Mouse (Mus musculus): ENCODE data around the gene Glyr1. TPM values are rescaled to one million over a fixed set of nuclear protein-coding genes. Genes with fewer than 3 reads are reported as not detected.

Glyr1 gene
- total RNA-seq, 2 experiments from 2014 or later, result 50.9 to 51.0 TPM

DNA sequence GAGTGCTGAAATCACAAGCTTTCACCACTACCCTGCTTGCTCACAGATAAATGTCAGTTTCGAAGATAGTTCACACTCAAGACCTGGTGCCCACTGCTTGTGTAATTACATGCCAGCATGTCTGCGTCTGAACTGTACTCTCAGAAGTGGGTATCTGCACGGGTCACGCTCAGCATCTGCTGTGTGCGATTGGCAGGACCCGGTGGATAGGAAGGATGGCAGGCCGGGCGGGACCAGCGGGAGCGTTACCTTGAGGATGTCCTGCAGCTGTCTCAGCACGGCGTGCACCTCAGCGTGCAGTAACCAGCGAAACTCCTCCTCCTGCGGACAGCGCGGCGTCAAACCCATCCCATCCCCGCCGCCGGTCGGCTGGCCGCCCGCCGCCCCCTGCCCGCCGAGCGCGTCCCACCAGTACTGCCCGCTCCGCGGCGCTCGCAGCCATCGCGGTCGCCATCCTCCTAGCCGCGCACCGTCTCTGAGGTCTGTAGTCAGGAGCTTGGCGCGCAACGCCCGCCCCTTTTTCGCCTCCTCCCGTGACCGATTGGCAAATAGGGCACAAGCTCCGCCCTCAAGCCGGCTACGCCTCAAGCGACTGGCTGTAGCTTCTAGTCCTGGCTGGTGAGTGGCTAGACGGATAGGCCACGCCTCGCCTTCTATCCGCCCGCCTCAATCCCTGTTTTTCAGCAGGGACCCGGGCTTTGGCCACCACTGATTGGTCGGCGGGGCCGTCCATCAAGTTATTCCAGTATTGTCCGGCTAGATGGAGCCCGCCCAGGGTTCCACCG is 36.4 kb downstream of the Glyr1 start, which contains the start of gene Rogdi:
Gene Rogdi, minus strand, starts transcription at position 500 of the 785 bp plus-strand sequence.
- intact Hi-C loops (cut with DNase I), result loop anchor here (2.0 kb wide), 2 partner anchors 38 to 48 kb away; partner anchors contain the start of genes Anks3 and Ubn1
- DNase-seq, result peak; percentile 96 to 97

- DNase-seq, result no peak
- intact Hi-C loops (cut with DNase I), result loop anchor here (2.0 kb wide), 2 partner anchors 38 to 48 kb away; partner anchors contain the start of genes Anks3 and Ubn1
Measured at GRCm38 (mm10) chr16:5012036-5013005, 37.3 kb downstream of the Glyr1 start.

DNA sequence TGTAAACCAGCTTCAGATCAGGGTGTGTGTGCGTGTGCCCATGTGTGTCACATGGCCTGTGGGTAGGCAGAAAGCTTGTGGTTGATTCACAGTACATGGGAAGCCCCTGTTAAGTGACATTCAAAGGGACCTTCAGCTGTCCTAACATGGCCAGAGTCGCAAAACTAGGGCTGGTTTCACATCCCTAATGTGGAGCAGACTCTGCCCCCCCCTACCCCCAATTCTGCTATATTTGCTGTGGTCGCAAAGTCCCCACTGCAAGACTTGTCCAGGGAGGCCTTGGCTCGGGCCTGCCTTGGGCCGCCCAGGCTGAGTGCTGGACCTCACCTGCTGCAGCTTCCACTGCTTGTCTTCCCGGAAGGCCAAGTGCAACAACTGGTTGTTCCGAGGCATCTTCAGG is 38.4 kb downstream of the Glyr1 start:
- no peak for DNase-seq
- intact Hi-C loops (cut with DNase I), result no loop called here

- peak in 1 of 2 experiments; percentile 12 for DNase-seq
- intact Hi-C loops (cut with DNase I), result no loop called here
Measured at GRCm38 (mm10) chr16:5010371-5010935, 39.2 kb downstream of the Glyr1 start.

- DNase-seq, result no peak
- intact Hi-C loops (cut with DNase I), result no loop called here
Measured at GRCm38 (mm10) chr16:5008076-5008475, 41.6 kb downstream of the Glyr1 start.

- no peak for DNase-seq
- intact Hi-C loops (cut with DNase I), result no loop called here
Measured at GRCm38 (mm10) chr16:5007492-5007891, 42.2 kb downstream of the Glyr1 start.

GRCm38 (mm10) chr16:5007067-5007466 is 42.6 kb downstream of the Glyr1 start, which contains the start of gene Smim22:
TSS of gene Smim22 (plus strand) at chr16:5007288.
- intact Hi-C loops (cut with DNase I), result no loop called here
- no peak for DNase-seq

GRCm38 (mm10) chr16:5000611-5001010 is 49.1 kb downstream of the Glyr1 start:
- intact Hi-C loops (cut with DNase I), result no loop called here
- no peak for DNase-seq

DNA sequence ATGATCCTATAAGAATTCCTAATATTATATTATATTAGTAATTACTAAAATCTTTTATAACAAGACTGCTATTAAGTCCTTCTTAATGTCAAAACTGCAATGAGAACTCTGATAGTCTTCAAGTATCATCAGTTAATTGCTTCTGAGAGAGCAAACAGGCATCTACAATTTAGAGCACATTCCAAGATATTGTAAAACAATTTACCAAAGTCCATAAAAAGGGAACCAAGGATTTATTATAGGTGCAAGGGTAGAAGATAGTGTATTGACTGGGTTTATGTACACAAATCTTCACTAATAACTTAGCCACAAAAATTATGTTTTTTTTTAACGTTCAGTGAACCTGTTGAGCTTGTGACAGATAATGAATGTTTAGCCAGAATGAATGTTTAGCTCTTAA is 50.7 kb downstream of the Glyr1 start:
- intact Hi-C loops (cut with DNase I), result no loop called here

DNA sequence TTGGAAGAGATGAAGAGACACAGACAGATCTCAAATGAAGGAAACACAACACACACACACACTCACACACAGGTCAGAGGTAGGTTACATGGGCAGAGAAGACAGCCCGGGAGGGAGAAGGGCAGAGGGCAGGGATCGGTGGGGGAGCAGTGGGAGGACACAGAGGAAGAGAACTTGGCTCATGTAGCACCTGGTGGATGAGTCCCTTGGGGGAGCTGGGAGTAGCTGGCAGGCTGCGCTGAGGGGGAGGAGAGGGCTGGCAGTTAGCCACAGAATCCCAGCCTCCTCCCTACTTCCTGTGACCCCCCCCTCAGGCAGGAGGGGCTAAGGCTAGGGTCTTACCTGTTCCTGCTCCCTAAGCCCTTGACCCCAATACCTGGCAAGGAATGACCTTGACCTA is 52.1 kb downstream of the Glyr1 start, which contains the start of gene Sept12:
Gene Sept12, minus strand, starts transcription at position 300 of the 400 bp plus-strand sequence.
- intact Hi-C loops (cut with DNase I), result no loop called here
- DNase-seq, result peak in 1 of 2 experiments; percentile 31

More for the DNA sequence above, 50.7 kb downstream of the Glyr1 start:
- no peak for DNase-seq

- intact Hi-C loops (cut with DNase I), result no loop called here
Measured at GRCm38 (mm10) chr16:4993276-4993675, 56.4 kb downstream of the Glyr1 start.

GRCm38 (mm10) chr16:4984717-4985116 is 64.9 kb downstream of the Glyr1 start:
- no peak for DNase-seq
- intact Hi-C loops (cut with DNase I), result no loop called here

More at GRCm38 (mm10) chr16:4993276-4993675, 56.4 kb downstream of the Glyr1 start:
- DNase-seq, result no peak

- DNase-seq, result peak; percentile 26 to 45
- intact Hi-C loops (cut with DNase I), result loop anchor here (1.0 kb wide), 1 partner anchor 165 kb away; no protein-coding TSS in a partner anchor
Measured at GRCm38 (mm10) chr16:4979755-4980380, 69.8 kb downstream of the Glyr1 start.

DNA sequence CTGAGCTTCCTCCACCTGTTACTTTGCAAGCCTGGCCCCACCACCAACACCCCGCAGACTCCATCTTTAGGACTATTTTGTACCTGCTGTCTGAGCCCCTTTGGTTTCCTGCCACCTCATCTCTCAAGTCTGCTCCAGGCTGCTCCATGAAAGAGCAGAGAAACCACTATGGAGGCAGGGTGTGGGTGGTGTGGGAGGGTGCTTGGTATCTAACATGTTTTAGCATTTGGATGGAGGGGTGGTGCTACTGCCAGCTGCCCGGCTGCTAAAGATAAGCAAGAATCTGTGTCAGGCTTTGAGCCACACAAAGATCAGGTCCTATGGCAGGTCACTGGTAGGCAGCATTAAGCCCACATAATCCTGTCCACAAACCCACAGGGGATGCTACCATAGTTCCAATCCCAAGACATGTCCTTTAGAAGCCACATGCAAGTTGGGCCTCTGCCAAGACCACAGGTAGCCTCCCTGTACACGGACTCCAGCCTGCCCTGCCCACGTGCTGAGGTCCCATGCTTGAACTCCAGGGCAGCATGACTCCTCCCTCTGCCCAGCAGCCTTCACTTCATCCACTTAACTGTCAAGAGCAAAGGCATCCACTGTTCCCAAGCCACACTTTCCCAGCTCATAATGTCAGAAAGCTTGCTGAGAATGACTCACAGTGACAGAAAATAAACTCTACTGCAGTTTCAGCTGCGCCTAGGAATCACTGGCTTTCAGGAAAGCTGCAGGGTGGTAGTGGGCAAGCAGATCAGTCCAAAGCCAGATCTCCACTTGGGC is 71.2 kb downstream of the Glyr1 start:
- DNase-seq, result no peak
- intact Hi-C loops (cut with DNase I), result no loop called here

DNA sequence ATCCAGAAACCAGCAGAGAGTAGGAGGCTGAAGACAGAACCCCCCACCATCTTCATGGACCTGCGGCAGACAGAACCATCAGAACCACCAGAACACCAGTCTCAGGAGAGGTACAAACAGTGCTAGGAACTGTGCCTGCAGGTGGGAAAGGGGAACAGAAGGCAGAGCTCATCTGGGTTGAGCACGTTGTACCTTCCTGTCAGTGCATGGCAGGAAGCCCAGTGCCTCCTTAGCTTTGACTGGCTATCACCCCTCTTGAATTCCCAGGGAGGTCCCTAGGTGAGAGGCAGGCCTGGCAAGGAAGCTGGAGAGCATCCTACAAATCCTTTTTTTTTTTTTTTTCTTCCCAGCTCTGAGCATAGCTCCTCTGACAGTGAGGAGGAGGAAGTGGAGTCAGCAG is 73.5 kb downstream of the Glyr1 start:
- intact Hi-C loops (cut with DNase I), result no loop called here
- no peak for DNase-seq

- intact Hi-C loops (cut with DNase I), result no loop called here
- no peak for DNase-seq
Measured at GRCm38 (mm10) chr16:4974521-4974920, 75.1 kb downstream of the Glyr1 start.

DNA sequence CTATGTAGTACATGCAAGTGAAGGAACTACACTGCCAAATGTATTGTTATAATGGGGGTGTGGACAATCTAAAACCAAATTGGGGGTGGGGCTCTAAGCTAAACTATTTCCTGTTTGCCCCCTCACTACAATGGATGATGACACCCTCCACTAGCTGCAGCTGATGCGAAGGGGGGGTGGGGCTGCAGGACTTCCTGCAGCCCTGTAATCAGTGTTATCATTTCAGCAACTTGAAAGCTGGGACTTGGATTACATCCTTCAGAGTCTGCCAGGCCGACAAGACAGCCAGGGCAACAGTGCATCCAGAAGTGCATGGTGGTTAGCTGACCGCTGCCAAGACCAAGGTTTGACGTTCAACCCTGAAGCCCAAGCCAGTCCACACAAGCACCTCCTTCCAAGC is 78.0 kb downstream of the Glyr1 start:
- intact Hi-C loops (cut with DNase I), result no loop called here
- DNase-seq, result peak in 1 of 2 experiments; percentile 28

DNA sequence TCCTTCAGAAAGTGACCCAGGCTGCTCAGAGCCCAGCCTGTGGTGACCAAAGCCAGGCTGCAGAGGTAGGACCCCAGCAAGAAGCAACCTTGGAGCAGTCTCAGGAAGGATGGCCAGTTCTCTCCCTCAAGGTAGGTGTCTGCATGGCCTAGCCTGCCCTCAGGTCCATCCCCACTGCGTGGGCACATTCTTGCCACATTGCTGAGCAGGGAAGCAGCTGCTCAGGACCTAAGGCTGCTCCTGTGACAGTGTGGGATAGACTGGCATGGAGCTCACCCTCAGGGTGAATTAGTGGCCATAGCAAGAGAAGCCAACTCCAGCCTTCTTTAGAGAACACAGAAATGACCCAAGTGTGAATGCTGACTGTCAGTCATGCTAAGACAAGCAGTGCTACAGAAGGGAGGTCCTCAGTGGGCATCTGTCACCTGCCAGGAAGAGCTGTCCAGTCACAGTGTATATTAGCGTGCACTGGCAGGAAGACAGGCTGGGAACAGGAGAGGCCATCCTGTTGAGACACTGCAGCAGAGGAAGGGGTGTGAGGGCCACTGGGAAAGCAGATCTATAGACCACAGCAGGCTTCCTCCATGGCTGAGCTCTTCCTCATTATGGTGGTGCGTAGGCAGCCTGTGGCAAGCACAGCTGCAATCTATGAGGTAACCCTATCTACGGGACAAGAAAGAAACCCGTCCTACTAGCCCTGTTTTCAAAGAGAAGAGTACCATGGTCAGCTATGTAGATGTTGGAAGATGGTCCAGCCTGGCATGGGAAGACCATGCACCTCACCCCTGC is 80.4 kb downstream of the Glyr1 start:
- no peak for DNase-seq
- intact Hi-C loops (cut with DNase I), result no loop called here

All from heart, postnatal 14 days (tissue).